Mouse (Mus musculus) CH12.LX (cell line): ENCODE measurements at regions not wholly inside any gene's neighbourhood (a gene's known extent, or its start where the extent isn't known, plus 50 kb on each side); places are given as distances from the start of the nearest gene placed in this dataset.

Experiments
- DNase-seq: peaks from one replicate; pipeline ENCODE4 v3.0.0-alpha.2; 2013; ENCODE audit errors: extremely low read depth
- H3K27ac ChIP-seq: 2 replicates; pipeline ENCODE4 v1.5.1; 2012; ENCODE audit warnings: low read depth, mild to moderate bottlenecking, control low read depth, moderate library complexity; ENCODE audit not compliant: insufficient read depth
- H3K27me3 ChIP-seq: replicated peaks from 2 replicates; pipeline ENCODE3; 2012; ENCODE audit warnings: inconsistent platforms
- H3K36me3 ChIP-seq, 2 experiments: replicated peaks in 1 of 2; 2 replicates each; pipeline versions ENCODE3 to v1.6.1; 2012; ENCODE audit warnings: inconsistent platforms in 1 of 2, low read length in 1 of 2, mild to moderate bottlenecking in 1 of 2, mixed read lengths in 1 of 2, moderate library complexity in 1 of 2; ENCODE audit not compliant: control insufficient read depth in 1 of 2, insufficient read depth in 1 of 2
- H3K4me1 ChIP-seq, 2 experiments: 2 replicates each; pipeline ENCODE4 v1.6.1; 2012; ENCODE audit warnings: inconsistent platforms in 1 of 2, moderate library complexity in 1 of 2; ENCODE audit not compliant: insufficient read depth in 2 of 2, control insufficient read depth in 1 of 2
- H3K4me2 ChIP-seq: 2 replicates; pipeline ENCODE4 v1.6.1; 2012; ENCODE audit warnings: low read depth, mild to moderate bottlenecking, control low read depth; ENCODE audit not compliant: poor library complexity, insufficient read depth, severe bottlenecking
- H3K4me3 ChIP-seq, 3 experiments: fragments of 150-350 bp in 1 of 3; sonication (generic) in 1 of 3; replicated peaks in 1 of 3; 2 replicates each; pipeline versions ENCODE3 to v1.5.1; 2011 to 2012; ENCODE audit warnings: low read depth in 2 of 3, low read length in 2 of 3, mild to moderate bottlenecking in 2 of 3, moderate library complexity in 2 of 3, control low read depth in 1 of 3, improper control_type of control experiment in 1 of 3, inconsistent platforms in 1 of 3, mixed read lengths in 1 of 3; ENCODE audit not compliant: poor library complexity in 1 of 3
- H3K79me2 ChIP-seq: replicated peaks from 2 replicates; pipeline ENCODE4 v1.6.1; 2012; ENCODE audit warnings: mild to moderate bottlenecking, moderate library complexity; ENCODE audit not compliant: control insufficient read depth, poor library complexity, insufficient read depth, severe bottlenecking; ENCODE audit errors: extremely low read depth
- H3K9ac ChIP-seq: 2 replicates; pipeline ENCODE4 v1.6.1; 2012; ENCODE audit warnings: low read depth, mild to moderate bottlenecking, control low read depth, moderate library complexity; ENCODE audit not compliant: insufficient read depth
- H3K9me3 ChIP-seq: replicated peaks from 2 replicates; pipeline ENCODE3; 2012; ENCODE audit warnings: low read length, inconsistent platforms, mixed read lengths
- BHLHE40 ChIP-seq: IDR thresholded peaks from 2 replicates; pipeline ENCODE4 v1.6.1; 2011; ENCODE audit warnings: mild to moderate bottlenecking, low read depth, low read length, improper control_type of control experiment
- CHD1 ChIP-seq: IDR thresholded peaks from 2 replicates; pipeline ENCODE4 v1.6.1; 2012; ENCODE audit warnings: low read depth, low read length, improper control_type of control experiment, inconsistent platforms
- CHD2 ChIP-seq: IDR thresholded peaks from 2 replicates; pipeline ENCODE4 v1.6.1; 2011; ENCODE audit warnings: low read length, improper control_type of control experiment
- E2F4 ChIP-seq: IDR thresholded peaks from 2 replicates; pipeline ENCODE4 v1.6.1; 2011; ENCODE audit warnings: low read depth, low read length, improper control_type of control experiment; ENCODE audit not compliant: insufficient replicate concordance
- EP300 ChIP-seq: IDR thresholded peaks from 2 replicates; pipeline ENCODE4 v1.6.1; 2011; ENCODE audit warnings: low read length, improper control_type of control experiment
- GABPA ChIP-seq: IDR thresholded peaks from 2 replicates; pipeline ENCODE4 v1.6.1; 2012; ENCODE audit warnings: low read depth, low read length, improper control_type of control experiment, inconsistent platforms; ENCODE audit not compliant: insufficient replicate concordance
- JUN ChIP-seq: IDR thresholded peaks from 2 replicates; pipeline ENCODE4 v1.6.1; 2011; ENCODE audit warnings: low read depth, mild to moderate bottlenecking, low read length, improper control_type of control experiment, moderate library complexity; ENCODE audit not compliant: insufficient read depth
- KAT2A ChIP-seq: IDR thresholded peaks from 2 replicates; pipeline ENCODE4 v1.6.1; 2012; ENCODE audit warnings: low read length, improper control_type of control experiment, inconsistent platforms; ENCODE audit not compliant: insufficient replicate concordance
- MAFK ChIP-seq: IDR thresholded peaks from 2 replicates; pipeline ENCODE4 v1.6.1; 2011; ENCODE audit warnings: low read length, improper control_type of control experiment; ENCODE audit not compliant: insufficient replicate concordance
- MAX ChIP-seq: IDR thresholded peaks from 2 replicates; pipeline ENCODE4 v1.6.1; 2011; ENCODE audit warnings: low read length, improper control_type of control experiment
- MAZ ChIP-seq: IDR thresholded peaks from 2 replicates; pipeline ENCODE4 v1.6.1; 2012; ENCODE audit warnings: low read depth, mild to moderate bottlenecking, inconsistent platforms, low read length, improper control_type of control experiment, moderate library complexity
- MXI1 ChIP-seq: IDR thresholded peaks from 2 replicates; pipeline ENCODE4 v1.6.1; 2011; ENCODE audit warnings: mild to moderate bottlenecking, low read depth, low read length, improper control_type of control experiment
- MYC ChIP-seq: IDR thresholded peaks from 2 replicates; pipeline ENCODE4 v1.6.1; 2011; ENCODE audit warnings: low read depth, mild to moderate bottlenecking, improper control_type of control experiment, low read length
- NELFE ChIP-seq: IDR thresholded peaks from 2 replicates; pipeline ENCODE4 v1.6.1; 2011; ENCODE audit warnings: low read depth, low read length, improper control_type of control experiment
- PAX5 ChIP-seq: IDR thresholded peaks from 2 replicates; pipeline ENCODE4 v1.6.1; 2012; ENCODE audit warnings: low read length, inconsistent platforms, mixed read lengths
- POLR2A ChIP-seq: IDR thresholded peaks from 2 replicates; pipeline ENCODE4 v1.6.1; 2011; ENCODE audit warnings: low read depth, mild to moderate bottlenecking, improper control_type of control experiment, low read length
- POLR2AphosphoS2 ChIP-seq: IDR thresholded peaks from 2 replicates; pipeline ENCODE4 v1.6.1; 2011; ENCODE audit warnings: low read depth, low read length, improper control_type of control experiment
- USF1 ChIP-seq: IDR thresholded peaks from 2 replicates; pipeline ENCODE4 v1.6.1; 2014; ENCODE audit warnings: low read depth, mild to moderate bottlenecking, inconsistent platforms, low read length, improper control_type of control experiment
- USF2 ChIP-seq: conservative IDR thresholded peaks from 2 replicates; pipeline ENCODE4 v1.6.1; 2011; ENCODE audit warnings: low read depth, low read length, improper control_type of control experiment
- ZKSCAN1 ChIP-seq: IDR thresholded peaks from 2 replicates; pipeline ENCODE4 v1.6.1; 2012; ENCODE audit warnings: low read depth, inconsistent platforms, low read length, improper control_type of control experiment, borderline replicate concordance
- ZMIZ1 ChIP-seq: IDR thresholded peaks from 2 replicates; pipeline ENCODE4 v1.6.1; 2012; ENCODE audit warnings: low read depth, mild to moderate bottlenecking, inconsistent platforms, low read length, improper control_type of control experiment
- ZNF384 ChIP-seq: IDR thresholded peaks from 2 replicates; pipeline ENCODE4 v1.6.1; 2012; ENCODE audit warnings: low read depth, low read length, improper control_type of control experiment, inconsistent platforms
- dilution Hi-C: fragments of 300-500 bp; cut with MboI; formaldehyde crosslinking; loops from 2 replicates; pipeline ENCODE4 v1.14.3; 2020; ENCODE audit warnings: low sequenced_read_pairs; ENCODE audit not compliant: extremely low pct_unique_long_range_greater_than_20kb, extremely low pct_ligation_motif_present
- in situ Hi-C: fragments of 300-500 bp; cut with MboI; formaldehyde crosslinking; loops from 3 replicates; pipeline ENCODE4 v1.14.3; 2019; ENCODE audit warnings: low sequenced_read_pairs, low pct_ligation_motif_present, low pct_unique_long_range_greater_than_20kb, mixed read lengths

GRCm38 (mm10) chr3:38357905-38358491 is 126.6 kb downstream of the Ankrd50 start:
- in situ Hi-C loops (no loop called here), dilution Hi-C loops (no loop called here)
- Histone ChIP-seq H3K4me1 (peaks cover 0 to 7% of the 10 kb centered on the region in 2 experiments; a peak in 2 of 4 replicates), H3K27me3 (no peaks in the 10 kb centered on the region), H3K79me2 (no peaks in the 10 kb centered on the region), H3K4me3 (no peak overlapping the region), H3K4me2 (peak overlapping the region; percentile 1; the same call in 1 of the 2 replicates), H3K27ac (no peak overlapping the region), H3K9me3 (no peaks in the 10 kb centered on the region), H3K9ac (no peak overlapping the region), H3K36me3 (no peaks in the 10 kb centered on the region)
- TF ChIP-seq BHLHE40 (peak; percentile 30; the same call in 1 of the 2 replicates), MAZ (no peak)
- DNase-seq: peak; percentile 51

- dilution Hi-C loops (no loop called here), in situ Hi-C loops (no loop called here)
- no peak overlapping the region for H3K9ac ChIP-seq
- no peak overlapping the region for H3K27ac ChIP-seq
- no peak overlapping the region for H3K4me2 ChIP-seq
- no peaks in the 10 kb centered on the region for H3K79me2 ChIP-seq
- H3K4me3 ChIP-seq: no peak overlapping the region
- H3K27me3 ChIP-seq: no peaks in the 10 kb centered on the region
- no peak for TF ChIP-seq NELFE
- TF ChIP-seq MYC: no peak
- no peak for TF ChIP-seq POLR2AphosphoS2
- TF ChIP-seq MAFK: no peak
- TF ChIP-seq ZMIZ1: no peak
- TF ChIP-seq ZNF384: no peak
- no peak for TF ChIP-seq USF1
- no peak for TF ChIP-seq KAT2A
- no peak for TF ChIP-seq POLR2A
- no peak for TF ChIP-seq PAX5
- TF ChIP-seq GABPA: no peak
- TF ChIP-seq E2F4: no peak
- TF ChIP-seq JUN: no peak
- TF ChIP-seq MAX: no peak
- TF ChIP-seq USF2: no peak
- TF ChIP-seq CHD2: no peak
- TF ChIP-seq EP300: no peak
- TF ChIP-seq MXI1: no peak
- no peak for TF ChIP-seq ZKSCAN1
- no peak for TF ChIP-seq CHD1
- H3K36me3 ChIP-seq: no peaks in the 10 kb centered on the region
- H3K9me3 ChIP-seq: no peaks in the 10 kb centered on the region
- peaks cover 2 to 8% of the 10 kb centered on the region in 2 experiments; a peak in 2 of 4 replicates for H3K4me1 ChIP-seq
- DNase-seq: peak; percentile 16
Measured at GRCm38 (mm10) chr3:38344283-38344682, 140.4 kb downstream of the Ankrd50 start.
